Mouse (Mus musculus) B cell, adult 2 months (primary cell): ENCODE measurements around the gene Mex3d.
"Not testable (repeated sequence)": the region's sequence is repeated elsewhere in the genome, so short reads cannot be mapped to it uniquely, and the experiment has no call there.

ENCODE experiments used
- DNase-seq, 2 experiments: peaks; one replicate each; pipeline ENCODE4 v3.0.0; 2022

The Mex3d gene

GRCm38 (mm10) chr10:80355431-80355830 lies 32.0 kb downstream of the Mex3d start:
- DNase-seq = no peak

- no peak for DNase-seq
These were observed 34.7 kb downstream of the Mex3d start for GRCm38 (mm10) chr10:80352727-80353126.

- no peak for DNase-seq
These were observed 35.6 kb downstream of the Mex3d start for GRCm38 (mm10) chr10:80351896-80352295.

- peak; percentile 94 for DNase-seq
These were observed 37.2 kb downstream of the Mex3d start for GRCm38 (mm10) chr10:80350292-80350691.

GRCm38 (mm10) chr10:80348981-80349380 lies 38.5 kb downstream of the Mex3d start:
- DNase-seq = no peak

- DNase-seq = peak; percentile 83 to 85
These were observed 39.1 kb downstream of the Mex3d start, which contains the start of gene Adamtsl5 for GRCm38 (mm10) chr10:80348244-80348781. Adamtsl5 (minus strand) TSS chr10:80348412.

GRCm38 (mm10) chr10:80347514-80347967 lies 39.9 kb downstream of the Mex3d start:
- DNase-seq = no peak

- DNase-seq = not testable (repeated sequence)
These were observed 41.5 kb downstream of the Mex3d start for GRCm38 (mm10) chr10:80345929-80346328.

- DNase-seq = no peak
These were observed 42.3 kb downstream of the Mex3d start for GRCm38 (mm10) chr10:80345122-80345521.

GRCm38 (mm10) chr10:80344131-80344661 lies 43.3 kb downstream of the Mex3d start:
- DNase-seq = no peak

DNA sequence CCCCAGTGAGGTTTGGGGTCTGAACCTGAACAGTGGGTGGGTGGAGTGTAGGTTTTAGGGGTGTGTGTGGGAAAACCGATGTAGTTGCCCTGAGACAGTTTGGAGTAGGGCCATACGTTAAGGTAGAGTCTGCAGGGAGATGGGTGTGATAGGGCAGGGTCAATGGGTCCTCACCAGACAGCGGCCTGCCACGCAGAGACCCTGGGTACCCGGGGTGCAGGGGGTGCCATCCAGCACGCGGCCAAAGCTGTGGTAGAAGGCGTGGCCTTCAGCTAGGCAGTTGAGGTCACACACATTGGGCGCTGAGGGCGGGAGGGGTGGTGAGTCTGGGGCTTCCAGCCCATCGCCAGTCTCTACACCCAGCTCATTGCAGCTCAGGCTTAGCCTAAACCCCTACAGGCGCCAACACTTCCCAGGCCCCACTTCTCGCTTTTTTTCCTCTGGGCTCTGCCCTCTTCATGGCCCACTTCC lies 44.0 kb downstream of the Mex3d start:
- DNase-seq = no peak

GRCm38 (mm10) chr10:80342749-80343424 lies 44.6 kb downstream of the Mex3d start:
- DNase-seq = peak; percentile 74 to 76

GRCm38 (mm10) chr10:80342305-80342748 lies 45.1 kb downstream of the Mex3d start:
- DNase-seq = no peak

DNA sequence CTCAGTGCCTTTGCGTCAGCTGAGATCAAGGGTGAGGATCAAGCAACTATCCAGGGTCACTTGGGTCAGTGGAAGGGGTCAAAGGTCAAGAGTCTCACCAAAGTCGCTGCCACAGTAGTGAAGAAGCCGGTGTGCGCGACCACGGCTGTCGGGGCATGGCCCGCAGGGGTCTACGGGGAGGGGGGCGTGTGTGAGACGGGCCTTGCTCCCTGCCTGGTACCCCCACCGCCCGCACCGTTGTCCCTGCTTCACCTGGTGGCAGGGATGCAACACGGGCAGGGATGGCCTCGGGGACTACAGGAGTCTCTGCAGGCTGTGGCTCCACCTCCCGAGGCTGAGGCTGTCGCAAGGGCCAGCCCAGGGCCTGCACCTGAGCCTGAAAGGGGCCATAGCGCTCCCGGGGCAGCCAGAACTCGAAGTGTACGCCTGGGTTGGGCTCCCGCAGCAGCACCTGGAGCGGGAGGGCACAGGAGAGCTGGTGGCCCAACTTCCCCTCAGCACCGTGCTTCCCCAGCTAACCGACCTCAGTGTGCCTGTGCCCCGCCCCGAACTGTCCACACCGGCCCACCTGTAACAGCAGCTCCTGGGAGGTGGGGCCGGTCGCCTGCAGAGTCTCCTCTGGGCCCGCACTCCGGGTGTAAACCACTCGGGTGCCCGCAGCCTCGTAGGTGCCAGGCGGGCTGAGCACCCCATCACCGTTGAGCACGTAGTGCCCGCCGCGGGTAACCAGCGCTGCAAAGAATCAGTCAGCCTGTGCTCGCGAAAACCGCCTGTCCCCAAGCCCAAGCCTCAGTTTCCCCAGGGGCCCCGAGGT lies 45.8 kb downstream of the Mex3d start:
- peak; percentile 49 to 55 for DNase-seq

DNA sequence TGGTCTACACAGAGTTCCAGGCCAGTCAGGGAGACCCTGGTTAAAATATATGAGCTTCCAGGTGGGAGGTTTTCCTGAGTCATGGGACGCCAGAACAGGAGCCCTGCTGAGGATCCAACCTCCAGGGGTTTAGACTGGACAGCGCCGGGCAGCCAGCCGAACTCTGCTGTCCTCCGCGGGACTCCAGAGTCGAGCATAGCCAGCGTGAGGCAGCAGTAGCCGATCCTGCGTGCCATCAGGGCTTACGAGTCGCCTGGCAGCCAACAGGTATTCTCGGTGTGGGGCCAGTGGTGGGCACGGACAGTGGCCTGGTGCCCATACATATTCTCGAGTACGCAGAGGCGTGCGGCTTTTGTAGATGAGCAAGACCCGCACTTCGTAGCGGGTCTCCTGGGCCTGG lies 46.4 kb downstream of the Mex3d start:
- no peak for DNase-seq

DNA sequence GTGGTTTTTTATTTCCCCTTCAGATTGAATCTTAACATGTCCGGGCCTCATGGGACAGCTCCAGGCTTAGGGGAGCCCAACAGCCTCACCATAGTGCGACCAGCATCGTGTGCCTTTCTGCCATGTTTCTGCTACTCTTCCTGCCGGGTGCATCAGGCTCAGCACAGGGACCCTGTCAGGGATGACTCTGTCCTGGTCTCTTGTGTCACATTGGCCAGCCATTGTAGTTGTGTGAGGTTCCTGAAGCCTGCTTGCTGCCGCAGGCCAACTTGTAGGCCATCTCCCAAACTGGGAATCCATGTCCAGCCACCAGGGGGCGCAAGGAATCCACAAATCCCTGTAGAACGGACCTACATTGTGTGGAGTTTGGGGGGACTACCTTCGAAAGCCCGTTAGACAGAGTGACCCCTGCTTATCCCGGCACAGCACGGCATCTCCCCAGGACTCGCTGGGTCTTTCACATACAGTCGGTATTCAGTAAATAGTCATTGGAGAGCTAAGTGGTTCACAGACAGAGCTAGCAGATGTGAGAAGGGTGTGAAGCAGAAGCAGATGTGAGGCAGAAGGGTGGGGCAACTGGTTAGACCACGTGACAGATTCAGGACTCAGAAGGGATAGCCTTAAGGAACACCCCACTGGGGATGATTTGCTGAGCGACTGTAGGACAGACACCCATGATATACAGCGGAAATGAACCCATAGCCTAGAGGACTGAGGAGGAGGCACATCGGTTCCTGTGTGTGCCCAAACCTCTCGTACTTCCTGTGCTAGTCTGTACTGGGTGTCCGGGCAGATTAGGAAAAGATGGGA lies 47.3 kb downstream of the Mex3d start:
- peak; percentile 92 to 93 for DNase-seq

DNA sequence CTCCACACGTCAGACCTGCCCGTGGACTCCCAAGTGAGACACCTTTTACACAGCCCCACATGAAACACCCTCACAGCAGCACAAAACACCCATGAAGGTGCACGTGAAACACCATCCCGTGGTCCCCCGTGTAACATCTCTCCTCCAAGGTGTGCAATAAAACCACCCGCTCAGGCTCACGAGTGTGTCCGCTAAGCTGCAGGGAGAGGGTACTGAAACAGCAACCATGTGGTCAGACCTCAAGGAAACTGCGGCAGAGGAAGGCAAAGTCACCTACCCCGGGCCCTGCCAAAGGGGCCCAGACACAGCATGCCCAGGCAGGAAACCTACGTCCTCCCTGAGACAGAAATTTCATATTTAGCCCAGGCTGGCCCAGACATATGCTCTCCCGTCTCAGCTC lies 51.2 kb downstream of the Mex3d start:
- no peak for DNase-seq

DNA sequence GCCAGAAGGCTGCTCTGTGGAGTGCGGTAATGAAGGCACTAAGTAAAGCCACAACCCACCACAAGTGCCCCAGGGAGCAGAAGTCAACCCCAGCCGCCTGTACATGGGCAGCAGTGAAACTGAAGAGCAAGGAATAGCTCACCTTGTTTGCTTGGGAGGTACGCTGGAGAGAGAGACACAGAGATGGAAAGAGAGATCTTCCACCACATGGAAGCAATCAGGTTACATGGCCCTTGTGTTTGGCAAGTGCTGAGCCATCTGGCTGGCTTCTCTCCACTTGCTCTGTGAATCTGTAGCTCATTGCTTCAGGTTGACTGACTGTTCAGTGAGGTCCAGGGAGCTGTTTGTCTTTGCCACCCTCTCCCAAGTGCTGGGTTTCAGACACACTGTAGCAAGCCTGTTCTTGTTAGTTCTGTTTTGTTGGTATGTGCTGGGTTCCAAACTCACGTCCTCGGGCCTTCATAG lies 54.9 kb downstream of the Mex3d start:
- DNase-seq = no peak

DNA sequence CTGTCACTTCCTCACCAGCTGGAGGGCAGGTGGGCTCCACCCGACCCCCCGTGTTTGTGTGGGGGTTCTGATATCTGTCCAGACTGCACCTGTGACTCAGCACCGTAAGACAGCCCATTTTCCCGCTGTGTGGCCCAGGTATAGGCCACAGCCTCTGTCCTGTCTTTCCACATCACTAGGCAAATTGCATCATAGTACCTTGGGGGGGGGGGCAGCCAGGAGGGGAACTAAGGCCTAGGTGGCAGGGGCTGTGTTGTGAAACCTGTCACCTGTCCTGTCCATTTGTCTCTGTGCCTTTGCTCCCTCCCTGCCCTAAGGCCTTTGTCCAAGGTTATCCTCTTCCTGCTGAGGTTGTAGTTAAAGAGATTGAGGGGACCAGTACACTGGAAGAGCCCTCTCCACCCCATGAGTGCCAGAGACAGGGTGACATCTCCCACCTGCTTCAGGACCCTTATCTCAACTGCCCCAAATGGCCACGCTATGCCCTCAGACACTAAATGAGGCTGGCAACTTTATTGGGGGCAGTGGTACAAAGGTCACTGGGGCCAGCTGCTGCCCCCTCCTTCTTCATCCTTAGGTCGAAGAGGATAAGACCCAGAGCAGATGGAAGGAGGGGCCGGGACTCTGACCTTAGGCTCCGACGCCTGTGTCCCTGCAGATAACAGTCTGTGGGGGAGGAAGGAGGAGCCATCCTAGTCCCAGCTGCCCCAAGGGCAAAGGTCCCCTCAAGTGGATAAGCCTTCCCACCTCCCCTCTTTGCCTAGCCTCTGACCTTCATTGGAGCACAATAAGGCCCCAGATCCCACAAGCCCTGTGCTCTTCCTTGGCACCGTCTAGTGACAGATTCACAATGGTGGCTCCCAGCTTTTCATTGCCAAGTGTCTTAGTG lies 55.6 kb downstream of the Mex3d start:
- DNase-seq = no peak

- no peak for DNase-seq
These were observed 56.6 kb downstream of the Mex3d start for GRCm38 (mm10) chr10:80330888-80331287.
